Comparison of ENCODE assay signal across 8 mouse cellular contexts in the genomic region with DNA sequence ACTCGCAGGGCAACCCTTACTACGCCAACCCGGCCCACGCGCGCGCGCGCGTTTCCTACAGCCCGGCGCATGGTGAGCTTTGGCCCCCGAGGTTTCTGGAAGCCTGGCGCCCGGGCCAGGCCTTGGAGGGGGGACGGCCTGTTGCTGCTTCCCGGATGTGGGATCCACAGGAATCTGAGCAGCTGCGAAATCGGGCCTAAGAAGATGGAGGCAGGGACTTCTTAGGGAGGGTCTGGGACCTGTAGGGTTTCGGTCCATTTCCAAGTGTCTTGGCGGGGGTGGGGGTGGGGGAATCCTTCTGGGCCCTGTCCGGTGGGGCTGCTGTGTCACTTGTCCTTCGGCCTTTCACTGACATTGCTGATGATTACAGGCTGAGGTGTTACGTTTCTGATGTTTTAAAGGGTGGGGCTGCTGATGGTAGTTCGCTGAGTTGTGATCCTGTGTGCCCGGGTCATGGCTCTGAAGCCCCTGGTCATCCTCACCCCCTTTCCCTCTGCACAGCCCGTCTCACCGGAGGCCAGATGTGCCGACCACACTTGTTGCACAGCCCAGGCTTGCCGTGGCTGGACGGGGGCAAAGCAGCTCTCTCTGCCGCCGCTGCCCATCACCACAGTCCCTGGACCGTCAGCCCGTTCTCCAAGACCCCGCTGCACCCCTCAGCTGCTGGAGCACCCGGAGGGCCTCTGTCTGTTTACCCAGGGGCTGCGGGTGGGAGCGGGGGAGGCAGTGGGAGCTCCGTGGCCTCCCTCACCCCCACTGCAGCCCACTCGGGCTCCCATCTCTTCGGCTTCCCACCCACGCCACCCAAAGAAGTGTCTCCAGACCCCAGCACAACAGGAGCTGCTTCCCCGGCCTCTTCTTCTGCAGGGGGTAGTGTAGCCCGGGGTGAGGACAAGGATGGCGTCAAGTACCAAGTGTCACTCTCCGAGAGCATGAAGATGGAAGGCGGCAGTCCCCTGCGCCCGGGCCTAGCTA. TPM values are rescaled to one million over a fixed set of nuclear protein-coding genes. Genes with fewer than 3 reads are reported as not detected.
DNase-seq lines count a peak whose midpoint lies in the region; ATAC-seq and TF ChIP-seq lines count a peak whose summit lies in the region.

No protein-coding gene starts in this region.

- 20% methylated on average over 50 of the region's 50 CpGs for WGBS in bone marrow, adult 2 months
- 13% methylated on average over 49 of the region's 50 CpGs for WGBS in heart, postnatal 0 days
- WGBS in liver, postnatal 0 days (ENCODE audit: insufficient replicate concordance): 20% methylated on average over 50 of the region's 50 CpGs

- no peaks in the 10 kb centered on the region for H3K36me3 ChIP-seq in ES-Bruce4 (ENCODE audit: control insufficient read depth, insufficient read depth, low read length, poor library complexity, severe bottlenecking)
- H3K36me3 ChIP-seq in heart, postnatal 0 days (replicated peaks; ENCODE audit: control insufficient read depth, insufficient read depth, low read length): no peaks in the 10 kb centered on the region
- H3K36me3 ChIP-seq in liver, postnatal 0 days (replicated peaks; ENCODE audit: insufficient read depth, low read length): no peaks in the 10 kb centered on the region

- H3K4me3 ChIP-seq in ES-Bruce4 (ENCODE audit: low read depth, low read length): peak overlapping the region; percentile 45
- H3K4me3 ChIP-seq in bone marrow, adult 2 months (replicated peaks; ENCODE audit: control insufficient read depth, low read depth, low read length): peak overlapping the region; percentile 52
- H3K4me3 ChIP-seq in heart, postnatal 0 days (ENCODE audit: low read depth, low read length): peak overlapping the region; percentile 53
- peak overlapping the region; percentile 52 for H3K4me3 ChIP-seq in liver, postnatal 0 days (ENCODE audit: low read depth, low read length)

- H3K4me2 ChIP-seq in heart, postnatal 0 days (ENCODE audit: low read depth, low read length): peak overlapping the region; percentile 64
- H3K4me2 ChIP-seq in liver, postnatal 0 days (ENCODE audit: low read depth, low read length): peak overlapping the region; percentile 69

- no peak for DNase-seq in heart, postnatal 0 days (ENCODE audit: low spot score)
- DNase-seq in liver, postnatal 0 days: no peak
- DNase-seq in cerebellum, adult 11 months: no peak
- no peak for DNase-seq in adrenal gland, postnatal 36 days
- DNase-seq in Muller cell, postnatal 12 days (ENCODE audit: inconsistent ontology term): no peak
- DNase-seq in cerebellum, adult 11-12 months: no peak

- H3K9ac ChIP-seq in ES-Bruce4 (ENCODE audit: low read depth, poor library complexity, severe bottlenecking): no peak overlapping the region
- H3K9ac ChIP-seq in heart, postnatal 0 days (replicated peaks; ENCODE audit: low read depth, low read length): peak overlapping the region; percentile 59
- no peak overlapping the region for H3K9ac ChIP-seq in liver, postnatal 0 days (replicated peaks)

- no peak for TF ChIP-seq POLR2A in ES-Bruce4 (IDR thresholded peaks at IDR 0.05; ENCODE audit: insufficient read depth, low read length)
- no peak for TF ChIP-seq POLR2A in bone marrow, adult 2 months (IDR thresholded peaks at IDR 0.05; ENCODE audit: borderline replicate concordance, control insufficient read depth, low read depth, low read length)

- H3K4me1 ChIP-seq in ES-Bruce4 (ENCODE audit: control insufficient read depth, insufficient read depth, low read length): no peaks in the 10 kb centered on the region
- H3K4me1 ChIP-seq in bone marrow, adult 2 months (ENCODE audit: control insufficient read depth, insufficient read depth, low read length): no peaks in the 10 kb centered on the region; the same call in 1 of the 2 replicates
- H3K4me1 ChIP-seq in heart, postnatal 0 days (ENCODE audit: control insufficient read depth, insufficient read depth): no peaks in the 10 kb centered on the region
- peaks cover 25% of the 10 kb centered on the region for H3K4me1 ChIP-seq in liver, postnatal 0 days (ENCODE audit: insufficient read depth)

- H3K9me3 ChIP-seq in ES-Bruce4 (replicated peaks; ENCODE audit: control insufficient read depth, insufficient read depth, low read length, poor library complexity, severe bottlenecking): no peaks in the 10 kb centered on the region
- no peaks in the 10 kb centered on the region for H3K9me3 ChIP-seq in heart, postnatal 0 days (replicated peaks; ENCODE audit: control insufficient read depth, low read length)
- no peaks in the 10 kb centered on the region for H3K9me3 ChIP-seq in liver, postnatal 0 days (ENCODE audit: low read length)

- peaks cover 31% of the 10 kb centered on the region for H3K27me3 ChIP-seq in ES-Bruce4 (ENCODE audit: control insufficient read depth, insufficient read depth, low read length, poor library complexity, severe bottlenecking)
- H3K27me3 ChIP-seq in heart, postnatal 0 days (ENCODE audit: control insufficient read depth, insufficient read depth, low read length): peaks cover 99% of the 10 kb centered on the region
- peaks cover 89% of the 10 kb centered on the region for H3K27me3 ChIP-seq in liver, postnatal 0 days (ENCODE audit: insufficient read depth, low read length)

- ATAC-seq in heart, postnatal 0 days (ENCODE audit: insufficient read depth, low read depth): no peak
- no peak for ATAC-seq in liver, postnatal 0 days

- no peak for TF ChIP-seq EP300 in ES-Bruce4 (IDR thresholded peaks at IDR 0.05; ENCODE audit: insufficient read depth, low read depth, low read length)
- no peak for TF ChIP-seq EP300 in heart, postnatal 0 days (IDR thresholded peaks at IDR 0.05; ENCODE audit: low read depth)
- TF ChIP-seq EP300 in liver, postnatal 0 days (IDR thresholded peaks at IDR 0.05; ENCODE audit: low read depth): no peak

- no peak overlapping the region for H3K27ac ChIP-seq in ES-Bruce4 (ENCODE audit: insufficient read depth, low read length)
- H3K27ac ChIP-seq in bone marrow, adult 2 months (ENCODE audit: control insufficient read depth, insufficient read depth, low read depth, low read length, poor library complexity): no peak overlapping the region
- peak overlapping the region; percentile 31; the same call in 1 of the 2 replicates for H3K27ac ChIP-seq in heart, postnatal 0 days (ENCODE audit: low read depth)
- H3K27ac ChIP-seq in liver, postnatal 0 days (ENCODE audit: low read depth): no peak overlapping the region

- no peak for TF ChIP-seq CTCF in ES-Bruce4 (IDR thresholded peaks at IDR 0.05; ENCODE audit: low read depth, low read length)
- no peak for TF ChIP-seq CTCF in bone marrow, adult 2 months (IDR thresholded peaks at IDR 0.05; ENCODE audit: control insufficient read depth, insufficient read depth, low read length)
- no peak for TF ChIP-seq CTCF in heart, postnatal 0 days (IDR thresholded peaks at IDR 0.05; ENCODE audit: low read depth)
- no peak for TF ChIP-seq CTCF in liver, postnatal 0 days (IDR thresholded peaks at IDR 0.05; ENCODE audit: low read depth)

RNA-seq across cellular contexts. Expression of a gene that starts 6.3 kb away (rescaled TPM):
- polyA plus RNA-seq in ES-Bruce4 (2011; ENCODE audit: insufficient read depth, insufficient read length, low read depth, missing spikeins): 6.0 and 8.3 TPM in 2 replicates
- 8.3 and 10.4 TPM in 2 replicates for polyA plus RNA-seq in bone marrow, adult 2 months (2011; ENCODE audit: insufficient read depth, insufficient read length, low replicate concordance, missing spikeins)
- 17.7 and 19.6 TPM in 2 replicates for total RNA-seq in heart, postnatal 0 days (2014; rRNA removed; ENCODE audit: low replicate concordance)
- polyA plus RNA-seq in heart, postnatal 0 days (2015; fragmentation: Nextera tagmentation; extraction: Ambion mirVana): 13.7 and 16.0 TPM in 2 replicates
- polyA plus RNA-seq in liver, postnatal 0 days (2015; fragmentation: Nextera tagmentation; extraction: Ambion mirVana): 4.1 and 4.4 TPM in 2 replicates
- total RNA-seq in adrenal gland, postnatal 36 days (2021): 10 to 100 TPM; 21.0 to 21.1 TPM

RNA-seq across cellular contexts. Expression of a gene that starts 22.1 kb away (rescaled TPM):
- polyA plus RNA-seq in ES-Bruce4 (2011; ENCODE audit: insufficient read depth, insufficient read length, low read depth, missing spikeins): not detected in 2 replicates
- polyA plus RNA-seq in bone marrow, adult 2 months (2011; ENCODE audit: insufficient read depth, insufficient read length, low replicate concordance, missing spikeins): not detected in 2 replicates
- not detected in 2 replicates for total RNA-seq in heart, postnatal 0 days (2014; rRNA removed; ENCODE audit: low replicate concordance)
- polyA plus RNA-seq in heart, postnatal 0 days (2015; fragmentation: Nextera tagmentation; extraction: Ambion mirVana): not detected in 2 replicates
- polyA plus RNA-seq in liver, postnatal 0 days (2015; fragmentation: Nextera tagmentation; extraction: Ambion mirVana): not detected in 2 replicates
- total RNA-seq in adrenal gland, postnatal 36 days (2021): not detected
